Mouse (Mus musculus): ENCODE data around the gene Tmem88. TPM values are rescaled to one million over a fixed set of nuclear protein-coding genes. Genes with fewer than 3 reads are reported as not detected.

Tmem88 gene
- polyA plus RNA-seq, 1 experiment from 2014 or later: 6.6 TPM

- 0 out of 2 replicates have a peak, but pooled peaks cover 3% of the 10 kb centered on the region for H3K27me3 ChIP-seq
- H3K36me3 ChIP-seq (ENCODE audit: poor library complexity, severe bottlenecking): peaks cover 17% of the 10 kb centered on the region
- WGBS: 0% methylated on average over 3 of the region's 3 CpGs
- H3K27ac ChIP-seq: peak overlapping the region; percentile 99
- H3K4me2 ChIP-seq: peak overlapping the region; percentile 99
- peak overlapping the region; percentile 97 for H3K9ac ChIP-seq
- H3K4me3 ChIP-seq: peak overlapping the region; percentile 79
- H3K4me1 ChIP-seq: peaks cover 72% of the 10 kb centered on the region
- ATAC-seq: peak; percentile 4; the same call in 1 of the 2 replicates
- H3K9me3 ChIP-seq (replicated peaks): no peaks in the 10 kb centered on the region
Observed at GRCm38 (mm10) chr11:69415327-69415667, 17.3 kb upstream of the Tmem88 start.

DNA sequence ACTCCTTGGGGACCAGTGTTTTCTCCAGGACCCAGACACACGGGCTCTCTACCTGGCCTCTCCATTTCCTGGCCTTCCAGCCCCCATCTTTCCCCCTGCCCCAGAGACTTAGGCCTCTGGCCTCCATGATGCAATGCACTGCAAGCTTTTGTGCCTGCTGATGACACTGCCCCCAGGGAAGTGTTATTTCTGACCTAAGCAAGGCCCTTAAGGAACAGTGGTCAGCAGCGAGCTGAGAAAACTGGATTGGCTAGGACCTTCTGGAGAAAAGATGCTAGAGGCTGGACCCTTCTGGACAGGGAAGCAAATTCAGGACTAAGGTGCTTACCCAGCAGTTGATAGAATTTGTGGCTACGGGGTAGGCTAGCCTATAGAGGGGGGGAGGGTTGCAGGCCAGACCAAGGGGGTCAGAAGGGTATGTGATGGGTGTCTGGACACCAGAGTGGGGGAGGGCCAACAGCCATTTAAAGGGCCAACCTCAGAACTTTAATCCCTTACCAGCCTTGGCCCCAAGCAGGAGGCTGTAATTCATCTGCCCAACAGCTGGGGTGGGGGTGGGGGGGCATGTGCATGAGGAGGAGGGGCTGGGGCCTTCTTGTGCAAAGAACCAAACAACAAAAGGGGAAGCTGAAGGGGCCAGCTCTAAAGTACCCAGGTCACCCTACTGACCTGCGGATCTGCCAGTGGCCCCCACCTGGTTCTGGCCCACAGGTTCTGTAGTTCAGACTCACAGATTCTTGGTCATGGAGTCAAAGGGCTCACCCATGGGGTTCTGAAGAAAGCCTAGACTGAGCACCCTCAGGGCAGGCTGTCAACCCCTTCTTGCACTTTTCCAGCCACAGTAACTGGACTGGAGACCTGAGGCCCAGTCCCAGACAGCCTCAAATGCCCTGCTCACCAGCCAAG lies 16.6 kb upstream of the Tmem88 start:
- peak overlapping the region; percentile 97 for H3K9ac ChIP-seq
- 16% methylated on average over 4 of the region's 4 CpGs for WGBS
- no peak for ATAC-seq

GRCm38 (mm10) chr11:69413221-69414181 lies 15.5 kb upstream of the Tmem88 start, which contains the start of gene Kdm6b:
Gene Kdm6b, minus strand, starts transcription at chr11:69413675.
- Histone ChIP-seq H3K27me3 (no peaks in the 10 kb centered on the region), H3K9ac (peak within 1 kb of the TSS; percentile 97), H3K27ac (peak within 1 kb of the TSS; percentile 99), H3K4me3 (peak within 1 kb of the TSS; percentile 79), H3K9me3 (replicated peaks) (no peaks in the 10 kb centered on the region), H3K36me3 (ENCODE audit: poor library complexity, severe bottlenecking) (peaks cover 17% of the 10 kb centered on the region), H3K4me2 (peak within 1 kb of the TSS; percentile 99), H3K4me1 (peaks cover 63% of the 10 kb centered on the region)
- WGBS: 39% methylated on average over 12 of the region's 12 CpGs
- no peak for ATAC-seq

More for the DNA sequence above, 16.6 kb upstream of the Tmem88 start:
- Histone ChIP-seq H3K4me1 (peaks cover 66% of the 10 kb centered on the region), H3K9me3 (replicated peaks) (no peaks in the 10 kb centered on the region), H3K4me3 (peak overlapping the region; percentile 79), H3K4me2 (peak overlapping the region; percentile 99), H3K27me3 (no peaks in the 10 kb centered on the region), H3K36me3 (ENCODE audit: poor library complexity, severe bottlenecking) (peaks cover 17% of the 10 kb centered on the region), H3K27ac (peak overlapping the region; percentile 99)

GRCm38 (mm10) chr11:69412548-69412947 lies 14.5 kb upstream of the Tmem88 start:
- H3K36me3 ChIP-seq (ENCODE audit: poor library complexity, severe bottlenecking): peaks cover 23% of the 10 kb centered on the region
- peaks cover 63% of the 10 kb centered on the region for H3K4me1 ChIP-seq
- peak overlapping the region; percentile 79 for H3K4me3 ChIP-seq
- no peak for ATAC-seq
- H3K27ac ChIP-seq: peak overlapping the region; percentile 99
- no peaks in the 10 kb centered on the region for H3K27me3 ChIP-seq
- WGBS: 64% methylated on average over 7 of the region's 7 CpGs
- no peaks in the 10 kb centered on the region for H3K9me3 ChIP-seq (replicated peaks)
- H3K9ac ChIP-seq: peak overlapping the region; percentile 97
- H3K4me2 ChIP-seq: peak overlapping the region; percentile 99

DNA sequence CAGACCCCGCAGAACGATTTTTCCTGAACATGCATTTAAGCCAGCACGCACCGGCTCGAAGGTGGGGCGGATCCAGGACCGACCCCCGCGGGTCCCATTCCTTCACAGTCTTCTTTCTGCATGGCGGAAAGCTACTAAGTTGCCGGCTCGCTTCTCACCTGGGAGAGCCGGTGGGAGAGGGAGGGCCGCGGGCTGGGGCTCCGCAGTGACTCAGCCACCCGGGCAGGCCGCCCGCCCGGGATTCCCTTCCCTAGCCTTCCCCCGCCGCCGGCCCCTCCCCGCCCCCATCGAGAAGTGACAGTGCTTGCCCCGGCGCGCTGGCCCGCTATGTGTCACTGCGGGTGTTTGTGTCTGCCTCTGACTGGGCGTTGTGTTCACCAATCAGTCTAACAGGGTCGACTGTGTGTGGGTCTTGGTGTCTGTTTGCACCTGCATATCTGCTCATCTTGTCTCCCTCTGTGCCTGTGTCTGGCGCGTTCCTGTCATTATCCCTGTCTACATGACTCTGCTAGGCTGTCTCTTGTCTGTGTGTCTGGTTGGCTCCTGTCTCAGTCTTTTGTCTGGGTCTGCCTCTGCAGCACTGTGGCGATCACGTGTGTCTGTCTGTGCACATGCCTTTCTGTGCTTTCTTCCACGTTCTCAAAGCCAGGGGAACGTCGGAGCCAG lies 13.6 kb upstream of the Tmem88 start:
- Histone ChIP-seq H3K9ac (peak overlapping the region; percentile 97), H3K27ac (peak overlapping the region; percentile 99), H3K4me3 (peak overlapping the region; percentile 79), H3K4me2 (peak overlapping the region; percentile 99), H3K4me1 (peaks cover 56% of the 10 kb centered on the region), H3K9me3 (replicated peaks) (no peaks in the 10 kb centered on the region), H3K27me3 (no peaks in the 10 kb centered on the region), H3K36me3 (ENCODE audit: poor library complexity, severe bottlenecking) (peaks cover 32% of the 10 kb centered on the region)
- no peak for ATAC-seq
- WGBS: under 1% methylated on average over 37 of the region's 39 CpGs

GRCm38 (mm10) chr11:69411073-69411535 lies 13.1 kb upstream of the Tmem88 start:
- under 1% methylated on average over 26 of the region's 26 CpGs for WGBS

DNA sequence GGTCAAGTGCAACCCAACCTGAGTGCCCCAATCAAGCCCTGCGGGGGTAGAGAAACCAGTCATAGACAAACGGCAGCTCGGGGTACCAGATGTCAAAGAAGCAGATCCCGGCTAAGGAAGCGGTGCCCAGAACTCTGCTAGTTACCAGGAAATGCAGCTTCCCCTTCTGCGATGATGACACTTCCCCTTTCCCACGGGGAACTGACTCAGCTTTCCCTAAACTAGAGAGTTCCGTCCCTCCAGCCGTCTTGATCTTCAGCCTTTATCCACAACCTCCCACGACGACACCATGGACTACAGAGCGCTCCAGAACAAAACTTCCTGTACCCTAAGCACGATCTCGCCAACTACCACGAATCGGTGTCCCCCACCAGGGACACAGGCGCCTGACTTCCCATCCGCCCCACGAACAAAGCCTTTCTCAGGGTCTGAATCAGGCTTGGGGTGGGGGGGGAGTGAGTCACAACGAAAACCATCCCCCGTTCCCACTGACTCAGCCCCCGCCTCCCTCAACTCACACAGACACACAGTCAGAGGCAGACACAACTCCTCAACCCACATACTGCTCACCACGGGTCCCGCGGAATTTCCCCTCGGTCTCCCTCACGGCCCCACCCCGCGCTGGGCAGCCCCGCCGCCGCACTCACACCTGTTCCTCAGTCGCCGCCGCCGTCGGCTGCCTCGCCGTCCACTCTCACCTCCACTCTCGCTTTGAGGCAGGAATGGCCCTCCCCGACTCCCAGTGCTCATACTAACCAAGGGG lies 12.5 kb upstream of the Tmem88 start:
- WGBS: under 1% methylated on average over 41 of the region's 41 CpGs

More at GRCm38 (mm10) chr11:69411073-69411535, 13.1 kb upstream of the Tmem88 start:
- Histone ChIP-seq H3K36me3 (ENCODE audit: poor library complexity, severe bottlenecking) (peaks cover 38% of the 10 kb centered on the region), H3K4me3 (peak overlapping the region; percentile 79), H3K27ac (peak overlapping the region; percentile 99), H3K4me2 (peak overlapping the region; percentile 99), H3K9me3 (replicated peaks) (no peaks in the 10 kb centered on the region), H3K4me1 (peaks cover 54% of the 10 kb centered on the region), H3K27me3 (no peaks in the 10 kb centered on the region), H3K9ac (peak overlapping the region; percentile 97)
- peak; percentile 48 for ATAC-seq

DNA sequence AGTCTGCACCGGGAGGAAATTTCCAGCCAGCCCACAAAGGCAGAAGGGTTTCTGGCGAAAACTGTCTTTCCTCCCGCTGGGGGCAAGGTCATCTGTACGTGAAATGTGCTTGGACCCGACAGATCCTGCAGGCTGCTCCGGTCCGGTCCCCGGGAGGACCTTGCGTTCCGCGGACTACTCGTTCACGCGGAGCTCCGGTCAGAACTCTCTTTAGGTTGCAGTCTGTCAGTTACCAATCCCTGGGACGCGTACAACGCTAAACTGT lies 11.9 kb upstream of the Tmem88 start:
- H3K9me3 ChIP-seq (replicated peaks): no peaks in the 10 kb centered on the region
- H3K27ac ChIP-seq: peak overlapping the region; percentile 99
- WGBS: 0% methylated on average over 18 of the region's 18 CpGs
- H3K4me3 ChIP-seq: peak overlapping the region; percentile 79
- no peaks in the 10 kb centered on the region for H3K27me3 ChIP-seq
- peak overlapping the region; percentile 97 for H3K9ac ChIP-seq
- peaks cover 49% of the 10 kb centered on the region for H3K36me3 ChIP-seq (ENCODE audit: poor library complexity, severe bottlenecking)
- H3K4me1 ChIP-seq: peaks cover 51% of the 10 kb centered on the region
- no peak for ATAC-seq
- H3K4me2 ChIP-seq: peak overlapping the region; percentile 99

More for the DNA sequence above, 12.5 kb upstream of the Tmem88 start:
- Histone ChIP-seq H3K27ac (peak overlapping the region; percentile 99), H3K9me3 (replicated peaks) (no peaks in the 10 kb centered on the region), H3K36me3 (ENCODE audit: poor library complexity, severe bottlenecking) (peaks cover 44% of the 10 kb centered on the region), H3K27me3 (no peaks in the 10 kb centered on the region), H3K4me3 (peak overlapping the region; percentile 79), H3K4me2 (peak overlapping the region; percentile 99), H3K9ac (peak overlapping the region; percentile 97), H3K4me1 (peaks cover 54% of the 10 kb centered on the region)
- peak; percentile 5 for ATAC-seq

DNA sequence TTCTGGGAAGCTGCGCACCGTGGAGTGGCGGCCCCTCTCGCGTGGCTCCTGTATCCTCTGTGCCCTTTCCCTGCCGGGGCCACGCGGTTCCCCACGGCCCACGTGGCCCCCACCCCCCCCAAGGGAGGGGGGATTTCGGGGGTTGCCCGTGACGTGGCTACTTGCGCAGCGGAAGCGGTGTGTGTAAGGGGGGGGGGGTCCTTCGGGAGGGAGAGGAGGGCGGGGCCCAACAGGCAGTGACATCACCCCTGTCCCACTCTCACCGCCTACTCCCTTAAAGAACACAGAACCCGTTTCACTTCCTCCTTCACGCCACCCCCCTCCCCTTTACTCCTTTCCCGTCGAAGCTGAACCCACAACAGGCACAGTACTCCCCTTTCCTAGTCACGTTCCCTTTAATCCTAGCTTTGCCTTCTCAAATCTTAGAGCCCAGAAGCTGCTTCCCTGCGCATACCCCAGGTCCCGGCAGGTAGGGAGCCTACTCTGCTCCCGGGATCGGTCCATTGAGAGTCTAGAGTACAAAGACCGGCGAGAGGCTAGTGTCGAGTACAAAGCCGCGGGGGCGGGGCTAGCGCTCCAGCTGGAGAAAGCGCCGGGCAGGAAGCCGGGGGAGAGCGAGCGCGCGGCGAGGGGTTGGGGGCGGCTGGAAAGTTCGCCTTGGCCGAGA lies 11.5 kb upstream of the Tmem88 start:
- peak; percentile 63 for ATAC-seq
- Histone ChIP-seq H3K4me3 (peak overlapping the region; percentile 79), H3K27ac (peak overlapping the region; percentile 99), H3K9ac (peak overlapping the region; percentile 97), H3K36me3 (ENCODE audit: poor library complexity, severe bottlenecking) (peaks cover 54% of the 10 kb centered on the region), H3K4me2 (peak overlapping the region; percentile 99), H3K9me3 (replicated peaks) (no peaks in the 10 kb centered on the region), H3K4me1 (peaks cover 47% of the 10 kb centered on the region), H3K27me3 (no peaks in the 10 kb centered on the region)
- under 1% methylated on average over 40 of the region's 46 CpGs for WGBS

DNA sequence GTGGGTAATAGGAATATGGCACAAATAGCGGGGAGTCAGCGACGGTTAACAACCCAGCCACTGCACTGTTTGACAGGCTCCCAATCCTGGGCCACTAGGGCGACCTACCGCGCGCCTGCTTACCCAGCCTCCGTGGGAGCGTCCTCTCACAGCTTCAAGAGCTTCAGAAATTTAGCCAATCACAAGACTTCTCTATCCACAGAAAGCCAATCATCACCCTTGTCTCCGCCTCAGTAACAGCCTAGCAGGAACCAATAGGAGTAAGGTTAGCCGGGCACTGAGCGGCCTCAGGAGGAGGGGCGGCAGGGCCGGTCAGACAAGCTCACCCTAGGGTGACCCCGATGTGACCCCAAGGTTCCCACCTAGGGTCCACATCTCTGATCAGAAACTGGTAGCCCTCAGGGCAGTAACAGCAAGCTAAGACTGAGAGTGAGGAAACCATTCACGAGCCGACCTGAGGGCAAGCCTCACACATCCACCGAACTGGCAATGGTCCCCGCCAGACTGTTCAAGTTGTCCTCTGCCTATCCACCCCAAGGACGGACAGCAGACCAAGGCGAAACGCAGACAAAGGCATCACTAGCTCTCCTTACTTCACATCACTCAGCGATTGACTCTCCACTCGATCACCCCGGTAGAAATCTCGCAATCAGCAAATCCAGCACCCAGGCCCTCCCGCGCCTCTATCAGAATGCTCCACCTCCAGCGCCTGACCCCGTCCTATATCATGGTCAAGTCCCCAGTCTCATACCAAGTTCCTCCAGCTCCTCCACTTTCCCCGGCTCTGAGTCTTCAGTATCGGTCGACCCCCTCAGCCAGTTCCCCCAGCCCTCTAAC lies 10.7 kb upstream of the Tmem88 start:
- H3K36me3 ChIP-seq (ENCODE audit: poor library complexity, severe bottlenecking): peaks cover 61% of the 10 kb centered on the region
- no peaks in the 10 kb centered on the region for H3K9me3 ChIP-seq (replicated peaks)
- H3K27me3 ChIP-seq: no peaks in the 10 kb centered on the region
- peaks cover 39% of the 10 kb centered on the region for H3K4me1 ChIP-seq
- H3K27ac ChIP-seq: peak overlapping the region; percentile 99
- H3K4me2 ChIP-seq: peak overlapping the region; percentile 99
- peak; percentile 68 for ATAC-seq
- under 1% methylated on average over 33 of the region's 33 CpGs for WGBS
- peak overlapping the region; percentile 79 for H3K4me3 ChIP-seq
- H3K9ac ChIP-seq: peak overlapping the region; percentile 97
